Mouse (Mus musculus): ENCODE results near the gene Abi3bp.

DNA sequence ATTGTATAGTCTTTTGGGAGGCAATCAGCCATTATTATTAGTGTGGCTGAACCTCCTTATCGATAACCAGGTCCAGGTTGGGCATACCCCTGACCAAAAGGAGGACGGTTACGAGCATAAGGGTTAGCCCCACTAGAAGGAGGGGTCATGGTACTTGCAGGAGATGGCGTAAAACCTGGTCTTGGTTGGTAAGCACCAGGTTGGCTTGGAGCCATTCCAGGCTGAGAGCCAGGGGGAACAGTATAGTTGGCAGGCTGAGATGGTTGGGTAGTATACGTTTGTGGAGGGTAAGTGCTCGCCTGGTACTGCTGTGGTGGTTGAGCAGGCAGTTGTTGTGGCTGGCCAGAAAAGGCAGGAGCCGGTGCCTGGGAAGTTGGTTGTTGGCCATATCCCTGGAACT is 213.0 kb downstream of the Abi3bp start:
- TF ChIP-seq POLR2A (IDR thresholded peaks at IDR 0.05; ENCODE audit: low read depth, low read length), result no peak
- TF ChIP-seq CTCF (IDR thresholded peaks at IDR 0.05; ENCODE audit: extremely low read depth, insufficient read length, insufficient replicate concordance, low read depth, low read length), result no peak

All from small intestine, adult 2 months (tissue).